Mouse (Mus musculus): ENCODE measurements around the gene Nlgn1.
"Not testable (repeated sequence)": the region's sequence is repeated elsewhere in the genome, so short reads cannot be mapped to it uniquely, and the experiment has no call there.

Nlgn1 gene

DNA sequence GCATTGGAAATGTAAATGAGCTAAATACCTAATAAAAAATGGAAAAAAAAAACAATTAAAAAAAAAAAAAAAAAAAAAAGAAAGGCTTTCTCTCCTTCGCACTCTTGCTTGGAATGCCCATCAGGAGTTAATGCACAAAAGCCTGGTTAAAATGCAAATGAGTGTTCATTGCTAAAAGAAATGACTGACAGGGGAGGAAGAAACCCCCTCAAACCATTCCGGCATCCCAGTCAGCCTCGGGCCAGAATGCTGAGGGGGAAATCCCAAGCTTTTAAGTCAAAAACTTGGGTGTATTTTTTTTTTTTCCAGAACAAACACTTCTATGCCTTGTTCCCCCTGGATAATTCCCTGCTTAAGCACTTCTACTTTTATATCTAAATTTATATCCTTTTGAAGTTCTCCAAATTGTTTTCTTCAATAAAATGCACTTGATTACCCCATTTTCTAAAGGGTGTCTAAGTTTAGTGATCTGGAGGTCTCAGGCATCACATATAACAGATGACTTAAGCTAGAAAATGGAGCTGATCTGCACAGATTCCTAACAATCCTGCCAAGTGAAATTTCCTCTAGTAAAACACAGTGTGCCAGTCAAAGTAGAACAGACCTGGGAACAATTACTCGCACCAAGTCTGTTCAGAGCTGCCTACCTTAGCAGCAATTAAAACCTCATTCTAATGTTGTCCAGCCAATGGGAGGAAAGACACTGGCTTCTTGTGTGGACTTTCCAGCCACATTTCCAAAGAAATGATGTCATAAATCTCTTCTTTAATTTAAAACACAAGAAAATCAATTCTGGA lies 686.2 kb downstream of the Nlgn1 start:
- in situ Hi-C loops (cut with MboI, MseI), result no loop called here

DNA sequence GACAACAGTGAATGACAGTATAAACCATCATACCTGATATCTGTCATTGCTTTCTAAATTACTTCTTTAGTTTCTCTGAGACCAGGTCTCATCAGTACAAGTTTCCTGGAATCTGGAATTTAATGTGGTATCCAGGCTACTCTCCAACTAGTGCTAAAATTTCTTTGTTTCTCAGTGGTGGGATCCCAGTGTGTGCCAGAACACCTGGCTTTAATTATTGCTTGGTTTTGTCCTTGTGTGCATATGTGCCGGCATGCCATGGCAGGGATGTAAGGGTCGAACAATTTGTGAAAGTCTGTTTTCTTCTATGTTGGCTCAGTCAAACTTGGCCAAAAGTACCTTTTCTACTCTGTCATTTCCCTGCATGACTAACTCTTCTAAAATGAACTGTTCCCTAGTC lies 703.1 kb downstream of the Nlgn1 start:
- in situ Hi-C loops (cut with MboI, MseI), result loop anchor here (10.0 kb wide), 1 partner anchor 1034 kb away; no protein-coding TSS in a partner anchor

DNA sequence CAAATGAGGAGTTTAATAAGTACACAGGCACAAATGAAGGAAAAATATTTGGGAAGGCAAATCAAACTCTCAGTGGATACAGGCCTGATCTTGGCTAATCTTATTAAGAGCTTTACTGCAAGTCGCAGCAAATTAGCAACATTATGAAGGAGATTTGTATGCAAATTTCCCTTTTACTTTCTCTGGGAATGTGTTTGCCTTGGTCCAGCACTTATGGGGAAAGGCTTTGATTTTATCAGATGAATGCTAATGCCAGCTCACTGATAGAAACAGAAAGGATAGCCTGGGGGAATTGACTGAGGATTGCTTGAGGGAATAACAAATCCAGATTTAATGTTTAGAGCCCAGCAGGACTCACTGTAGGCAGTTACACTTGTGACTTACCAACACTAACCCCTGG lies 725.7 kb downstream of the Nlgn1 start:
- in situ Hi-C loops (cut with MboI, MseI), result no loop called here

DNA sequence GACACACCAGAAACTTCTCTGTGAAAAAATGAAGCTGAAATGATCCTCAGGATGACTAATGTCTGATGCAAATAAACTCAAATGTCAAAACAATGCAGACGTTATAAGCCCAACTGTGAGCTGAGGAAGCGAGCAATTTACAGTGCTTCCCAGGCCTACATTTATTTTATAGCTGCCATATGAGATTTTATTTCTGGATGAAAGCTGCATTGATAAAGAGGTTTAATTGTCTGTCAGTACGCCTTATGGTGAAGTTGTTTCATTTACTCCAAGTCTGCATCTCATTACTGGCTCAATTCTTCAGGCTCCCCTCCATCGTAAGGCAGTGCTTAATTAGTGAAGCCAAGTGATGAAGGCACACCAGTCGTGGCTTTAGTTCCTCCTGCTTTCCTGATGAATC lies 734.7 kb downstream of the Nlgn1 start:
- in situ Hi-C loops (cut with MboI, MseI), result no loop called here

DNA sequence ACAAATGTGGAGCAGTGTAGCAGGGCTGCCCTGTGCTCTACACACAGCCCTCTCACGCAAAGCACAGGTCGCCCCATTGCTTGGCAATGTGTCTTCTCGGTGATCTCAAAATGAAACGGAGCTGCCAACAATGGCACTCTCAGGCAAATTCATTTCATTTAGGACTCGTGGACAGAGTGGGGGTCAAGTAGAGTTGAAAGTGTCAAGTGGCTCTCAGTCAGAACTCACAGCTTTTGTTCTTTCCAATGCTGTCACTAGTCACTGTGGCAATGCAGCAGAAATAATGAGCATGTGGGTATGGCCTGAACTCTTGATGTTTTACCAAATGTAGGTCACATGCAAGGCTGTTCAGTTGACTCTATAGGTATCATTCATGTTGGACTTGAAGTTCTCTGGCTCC lies 756.7 kb downstream of the Nlgn1 start:
- in situ Hi-C loops (cut with MboI, MseI), result no loop called here

DNA sequence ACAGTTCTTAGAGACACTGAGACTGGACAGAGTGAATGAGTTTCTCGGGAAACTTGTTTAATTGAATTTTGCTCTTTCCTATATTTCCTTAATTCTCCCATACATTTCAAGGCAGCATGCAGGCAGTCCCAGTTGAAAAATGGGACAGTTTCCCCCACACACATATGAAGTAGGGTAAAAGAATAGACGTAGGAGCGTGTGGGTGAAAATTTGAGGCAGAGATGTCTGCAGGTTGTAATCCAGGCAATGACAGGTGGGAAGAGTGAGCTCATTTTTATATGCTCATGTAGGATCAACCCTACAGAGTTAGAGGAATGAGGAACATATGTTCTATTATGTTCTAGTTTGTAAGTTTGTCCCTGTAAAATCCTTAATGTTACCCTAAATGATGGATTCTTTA lies 757.4 kb downstream of the Nlgn1 start:
- in situ Hi-C loops (cut with MboI, MseI), result no loop called here

DNA sequence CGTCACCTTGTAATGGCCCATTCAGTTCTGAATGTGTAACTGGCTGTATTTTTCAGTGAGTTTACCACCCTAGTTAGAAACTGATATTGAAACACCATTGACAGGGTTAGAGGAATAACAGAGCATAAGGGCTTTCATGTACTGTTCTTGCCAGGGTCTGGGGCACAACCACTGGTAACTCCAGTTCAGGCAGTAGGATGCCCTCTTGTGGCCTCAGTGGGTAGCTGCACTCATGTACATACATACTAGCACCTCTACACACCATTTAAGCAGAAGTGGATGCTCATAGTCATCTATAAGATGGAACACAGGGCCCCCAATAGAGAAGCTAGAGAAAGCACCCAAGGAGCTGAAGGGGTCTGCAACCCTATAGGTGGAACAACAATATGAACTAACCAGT lies 773.7 kb downstream of the Nlgn1 start:
- in situ Hi-C loops (cut with MboI, MseI), result not testable (repeated sequence)

DNA sequence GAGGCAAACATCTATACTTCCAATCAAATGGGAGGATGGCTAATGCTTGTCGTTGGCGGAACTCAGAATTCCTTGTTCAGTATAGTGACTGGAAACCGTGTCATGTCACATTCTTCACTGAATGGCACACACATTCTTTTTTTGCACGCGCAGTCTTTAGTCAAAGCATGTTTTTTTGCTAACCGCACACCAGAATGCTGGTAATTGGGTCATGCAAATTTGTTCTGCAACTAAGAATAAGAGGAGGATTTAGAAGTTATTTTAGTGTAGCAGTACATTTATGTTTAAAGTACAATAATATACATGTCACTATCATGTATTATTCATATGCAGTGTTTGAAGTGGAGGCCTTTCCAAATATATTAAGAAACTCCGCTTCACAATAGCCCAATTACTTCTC lies 783.2 kb downstream of the Nlgn1 start:
- in situ Hi-C loops (cut with MboI, MseI), result not testable (repeated sequence)

DNA sequence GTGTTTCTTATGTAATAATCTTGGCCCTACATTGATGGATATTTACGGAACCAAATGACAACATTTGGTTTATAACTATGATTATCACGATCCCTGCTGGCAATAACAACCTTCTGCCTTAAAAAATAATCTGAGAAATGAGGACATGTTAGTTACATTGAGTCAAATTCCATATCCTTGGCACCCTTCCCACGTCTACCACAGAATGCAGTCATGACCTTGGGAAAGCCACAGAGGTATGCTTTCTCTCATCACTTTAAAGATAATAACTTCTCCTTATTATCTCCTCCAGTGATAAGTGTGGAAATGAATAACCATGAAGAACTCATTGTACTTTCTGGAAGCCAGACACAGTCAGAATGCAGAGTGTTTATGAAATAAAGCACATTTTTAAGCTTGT lies 808.0 kb downstream of the Nlgn1 start:
- in situ Hi-C loops (cut with MboI, MseI), result not testable (repeated sequence)

DNA sequence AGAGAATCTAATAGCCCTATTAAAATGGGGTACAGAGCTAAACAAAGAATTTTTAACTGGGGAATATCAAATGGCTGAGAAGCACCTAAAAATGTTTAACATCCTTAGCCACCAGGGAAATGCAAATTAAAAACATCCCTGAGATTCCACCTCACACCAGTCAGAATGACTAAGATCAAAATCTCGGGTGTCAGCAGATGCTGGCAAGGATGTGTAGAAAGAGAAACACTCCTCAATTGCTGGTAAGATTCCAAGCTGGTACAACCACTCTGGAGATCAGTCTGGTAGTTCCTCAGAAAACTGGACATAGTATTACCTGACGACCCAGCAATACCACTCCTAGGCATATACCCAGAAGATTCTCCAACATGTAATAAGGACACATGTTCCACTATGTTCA lies 869.2 kb downstream of the Nlgn1 start:
- in situ Hi-C loops (cut with MboI, MseI), result no loop called here

DNA sequence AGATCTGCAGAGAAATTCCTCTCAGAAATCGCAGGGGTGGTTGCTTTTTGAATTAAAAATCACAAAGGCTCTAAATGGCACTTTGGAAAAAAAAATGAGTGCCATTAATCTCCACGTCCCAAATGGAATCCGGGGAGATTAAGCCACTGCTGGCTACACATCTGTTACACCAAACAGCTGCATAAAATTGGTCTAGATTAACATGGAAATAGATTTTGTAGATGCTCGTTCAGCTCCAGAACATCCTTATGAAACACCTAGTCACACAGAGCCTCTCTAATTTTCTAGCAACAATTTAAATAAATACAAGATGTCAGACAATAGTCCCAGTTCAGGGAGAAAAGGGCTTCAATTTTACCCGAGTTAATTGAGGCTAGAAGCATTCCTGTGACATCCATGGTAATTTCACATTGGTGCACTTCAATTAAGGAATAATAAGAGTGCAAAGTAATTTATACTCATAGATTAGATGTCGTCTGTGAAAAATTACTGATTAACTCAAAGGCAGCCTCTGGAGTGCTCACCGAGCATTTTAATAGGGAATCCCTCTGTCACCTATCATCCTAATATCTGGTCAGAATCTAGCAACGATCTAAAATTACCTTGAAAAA lies 875.9 kb downstream of the Nlgn1 start:
- in situ Hi-C loops (cut with MboI, MseI), result no loop called here

DNA sequence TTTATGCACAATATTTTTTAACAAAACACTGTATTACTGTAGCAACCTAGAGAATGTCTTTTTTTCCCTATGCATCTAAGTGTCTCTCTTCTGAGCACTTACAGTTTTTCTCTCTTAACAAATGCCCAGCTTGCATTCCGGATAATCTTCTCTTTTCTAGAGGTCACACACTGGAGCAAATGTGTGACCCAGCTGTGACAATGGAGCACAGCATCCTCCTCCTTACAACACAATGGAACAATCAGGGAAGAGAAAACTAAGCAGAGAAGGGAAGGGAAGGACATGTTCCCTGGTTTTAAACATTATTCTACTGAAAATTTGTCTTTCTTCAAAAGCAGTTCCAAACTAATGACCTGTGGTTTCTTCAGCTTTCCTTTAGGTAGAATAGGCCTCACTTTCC lies 879.9 kb downstream of the Nlgn1 start:
- in situ Hi-C loops (cut with MboI, MseI), result no loop called here

DNA sequence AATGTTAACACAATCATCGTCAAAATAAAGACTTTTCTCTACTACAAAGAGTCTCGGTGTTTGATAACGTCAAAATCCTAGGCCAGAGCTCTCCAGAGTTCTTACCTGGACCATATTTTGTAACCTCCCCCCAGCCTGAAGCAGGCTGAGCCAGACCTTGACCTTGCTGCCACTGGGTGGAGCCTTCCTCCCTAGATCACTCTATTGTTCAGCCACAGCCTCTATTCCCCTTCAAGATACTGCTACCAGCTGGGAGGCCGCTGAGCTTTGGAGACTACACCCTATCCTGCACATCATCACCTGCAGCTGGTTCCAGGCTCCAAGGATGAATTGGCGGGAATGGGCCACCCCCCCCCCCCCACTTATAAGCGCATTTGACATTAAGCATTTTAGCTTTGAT lies 881.8 kb downstream of the Nlgn1 start:
- in situ Hi-C loops (cut with MboI, MseI), result no loop called here

DNA sequence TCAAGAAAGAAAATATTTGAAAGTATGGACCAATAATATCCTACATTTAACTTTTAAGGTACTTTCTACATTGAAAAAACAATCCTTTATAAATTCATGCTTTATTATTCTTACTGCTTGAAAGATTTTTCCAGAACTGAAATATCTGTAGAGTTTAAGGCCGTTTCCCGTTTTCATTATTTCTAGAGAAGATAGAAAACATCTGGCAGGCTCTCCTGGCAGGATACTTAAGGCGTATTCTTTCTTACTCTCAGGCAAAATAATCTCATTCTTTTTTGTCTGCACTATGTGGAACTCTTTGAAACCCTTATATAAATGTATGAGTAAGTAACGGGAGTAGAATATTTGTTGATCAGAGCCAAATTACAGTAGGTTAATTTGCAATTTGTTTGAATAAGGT lies 882.9 kb downstream of the Nlgn1 start:
- in situ Hi-C loops (cut with MboI, MseI), result no loop called here

DNA sequence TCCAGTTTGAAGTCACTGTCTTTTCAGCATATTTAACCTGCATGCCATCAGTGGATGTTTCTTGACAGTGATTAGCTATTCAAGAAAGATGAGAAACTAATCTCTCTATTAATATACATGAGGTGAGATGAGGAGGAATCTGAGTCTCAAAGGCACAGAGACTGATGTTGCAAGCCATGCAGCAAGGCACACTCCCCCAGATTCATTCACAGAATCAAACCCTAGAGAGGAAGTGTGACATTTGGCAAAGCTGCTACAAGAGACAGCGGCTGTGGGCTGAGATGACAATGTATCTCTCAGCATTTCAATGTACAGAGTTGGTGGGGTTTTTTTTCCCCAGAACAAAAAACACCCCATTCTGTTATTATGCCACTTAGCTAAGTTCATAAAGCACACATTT lies 885.1 kb downstream of the Nlgn1 start:
- in situ Hi-C loops (cut with MboI, MseI), result no loop called here

DNA sequence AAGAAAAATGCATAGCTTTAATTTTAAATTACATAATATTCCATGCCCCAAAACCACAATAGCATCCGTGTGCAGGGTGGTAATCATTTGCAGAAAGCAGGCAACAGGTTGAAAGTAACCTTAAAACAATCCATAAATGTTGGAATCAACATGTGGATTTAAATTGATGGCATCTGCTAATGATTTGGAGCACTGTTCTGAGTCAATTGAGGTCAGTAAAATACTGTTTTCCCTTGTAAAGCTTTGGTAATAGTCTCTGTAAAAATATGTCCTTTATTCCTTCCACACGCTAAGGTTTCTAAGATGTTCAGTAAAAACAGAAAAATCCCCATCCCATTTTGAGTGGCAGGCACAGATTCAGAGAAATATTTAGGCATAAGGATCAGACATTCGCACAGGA lies 888.6 kb downstream of the Nlgn1 start:
- in situ Hi-C loops (cut with MboI, MseI), result no loop called here

DNA sequence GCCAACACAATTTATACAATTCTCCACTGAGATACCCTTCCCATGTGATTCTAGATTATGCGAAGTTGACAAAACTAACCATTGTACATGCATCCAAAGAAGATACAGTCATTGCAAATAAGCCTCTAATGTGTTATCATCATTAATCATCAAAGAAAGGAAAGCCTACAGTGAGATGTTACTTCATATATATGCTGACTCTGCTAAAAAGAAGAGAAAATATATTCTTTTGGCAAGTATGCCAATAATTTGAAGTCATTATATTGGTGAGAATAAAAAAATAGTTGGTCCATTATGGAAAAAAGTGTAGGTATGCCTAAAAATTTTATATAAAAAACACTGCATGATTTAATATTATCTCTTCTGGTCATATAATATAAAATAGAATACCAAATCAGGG lies 889.6 kb downstream of the Nlgn1 start:
- in situ Hi-C loops (cut with MboI, MseI), result no loop called here

DNA sequence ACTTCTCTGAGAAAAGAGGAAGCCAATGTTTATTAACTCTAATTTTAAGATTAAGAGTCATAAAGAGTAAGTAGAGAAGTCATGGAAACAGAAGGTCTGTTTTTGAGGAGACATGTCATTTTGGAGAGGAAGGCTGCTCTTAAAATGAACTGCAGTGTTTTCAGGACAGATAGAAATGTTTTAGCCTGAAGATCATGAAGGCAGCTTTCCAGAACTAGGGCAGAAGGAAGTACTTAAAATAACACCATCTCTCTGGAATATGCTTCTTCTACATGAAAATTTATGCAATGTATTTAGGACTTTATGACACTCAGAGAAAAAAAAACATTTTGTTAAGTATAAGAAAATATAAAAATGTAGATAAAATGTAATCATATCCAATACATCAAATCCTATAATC lies 905.3 kb downstream of the Nlgn1 start:
- in situ Hi-C loops (cut with MboI, MseI), result no loop called here

DNA sequence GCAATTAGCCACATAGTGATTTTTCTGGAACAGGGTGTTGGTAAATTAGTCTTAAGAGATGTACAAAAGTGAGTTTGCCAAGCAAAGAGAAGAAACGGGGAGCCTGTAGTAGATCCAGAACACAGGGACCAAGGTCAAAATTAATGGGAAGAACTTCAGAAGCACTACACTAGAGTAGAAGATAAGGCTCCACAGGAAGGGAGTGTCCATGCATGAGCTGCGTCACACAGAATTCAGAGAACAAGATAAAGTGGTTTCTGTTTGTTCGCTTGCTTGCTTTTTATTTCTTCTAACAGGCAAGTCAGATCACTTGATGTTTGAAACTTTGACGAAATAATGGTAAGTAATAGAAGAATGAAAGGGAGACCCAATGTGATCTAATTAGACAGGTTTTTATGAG lies 920.3 kb downstream of the Nlgn1 start:
- in situ Hi-C loops (cut with MboI, MseI), result no loop called here
